18 mouse cellular contexts compared by ENCODE assay signal in the genomic region with DNA sequence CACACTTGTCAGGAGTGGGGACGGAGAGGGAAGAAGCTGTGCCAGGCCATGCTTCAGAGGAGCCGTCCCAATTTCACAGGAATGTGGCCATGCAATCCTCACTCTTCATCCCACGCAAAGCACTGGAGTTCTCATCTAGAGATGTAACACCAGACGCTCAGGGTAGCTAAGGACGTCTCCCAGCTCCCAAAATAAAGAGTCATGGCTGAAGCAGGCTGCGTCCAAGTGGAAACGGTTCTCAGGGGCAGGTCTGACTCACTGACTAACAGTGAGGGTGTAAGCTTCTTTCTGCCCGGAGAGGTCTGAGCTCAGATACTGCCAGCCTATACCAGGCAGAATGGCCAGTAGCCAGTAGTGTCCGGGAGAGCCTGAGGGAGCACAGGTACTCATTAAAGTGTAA.
A peak's percentile ranks its signal among the peaks of the same experiment; 100 is the strongest.
DNase-seq lines count a peak whose midpoint lies in the region; TF ChIP-seq lines count a peak whose summit lies in the region.
"Had no signal": no experiment of that assay in that cellular context is flagged by ENCODE, and none has a peak within 500 bp of the region (broad histone marks: within the 10 kb centered on the region; RNA-seq: fewer than 3 reads in every experiment).

No protein-coding gene starts in this region.

- no peak for TF ChIP-seq CTCF in gastrocnemius, adult 2 months (IDR thresholded peaks at IDR 0.05)
- no peak for TF ChIP-seq CTCF in layer of hippocampus, adult 2 months (conservative IDR thresholded peaks at IDR 0.05)

- H3K27ac ChIP-seq in gastrocnemius, adult 2 months: peak overlapping the region; percentile 38; the same call in 1 of the 2 replicates
- peak overlapping the region; percentile 79 for H3K27ac ChIP-seq in layer of hippocampus, adult 2 months
- H3K27ac ChIP-seq: embryonic facial prominence, embryonic 13.5 days; heart, adult 2 months; hindbrain, embryonic 15.5 days; liver, embryonic 14.5 days; lung, embryonic 15.5 days; stomach, postnatal 0 days had no signal

- peak; percentile 43 to 56 for DNase-seq in cerebellum, adult 18-20 months
- no peak for DNase-seq in cerebellum, postnatal 36 days
- no peak for DNase-seq in gastrocnemius, adult 2 months
- DNase-seq in gastrocnemius, adult 18-20 months (ENCODE audit: low spot score): no peak
- DNase-seq in layer of hippocampus, adult 2 months (ENCODE audit: low spot score in 2 of 2): no peak
- DNase-seq in layer of hippocampus, postnatal 14 days (ENCODE audit: low spot score in 2 of 2): no peak
- peak; percentile 88 for DNase-seq in brain, adult 2 months (ENCODE audit: low read depth, low spot score)
- DNase-seq in heart, postnatal 10 days: no peak
- DNase-seq: adrenal gland, postnatal 10 days; gastrocnemius, postnatal 14 days; heart, adult 2 months; heart, postnatal 4 days; lung, postnatal 4 days had no signal

- H3K4me3 ChIP-seq in gastrocnemius, adult 2 months: no peak overlapping the region
- H3K4me3 ChIP-seq in layer of hippocampus, adult 2 months: no peak overlapping the region
- H3K4me3 ChIP-seq: embryonic facial prominence, embryonic 13.5 days; heart, adult 2 months; hindbrain, embryonic 15.5 days; lung, embryonic 15.5 days had no signal

- intact Hi-C loops in gastrocnemius, adult 2 months (cut with DNase I): no loop called here
- intact Hi-C loops in heart, postnatal 10 days (cut with DNase I): no loop called here

Comparison
In these comparisons a context has a peak if more than half of its experiments do, and no peak if none do; other contexts are left out.
1. DNase-seq: peak in cerebellum, adult 18-20 months (2 of 2) and brain, adult 2 months (single experiment); none in cerebellum, postnatal 36 days (0 of 2), gastrocnemius, adult 2 months (single experiment), gastrocnemius, adult 18-20 months (single experiment), layer of hippocampus, adult 2 months (0 of 2), layer of hippocampus, postnatal 14 days (0 of 2) and heart, postnatal 10 days (0 of 2).